9 mouse cellular contexts compared by ENCODE assay signal in genomic region chr2:35277686-35278085, GRCm38 (mm10). TPM values are rescaled to one million over a fixed set of nuclear protein-coding genes. Genes with fewer than 3 reads are reported as not detected.
A peak's percentile ranks its signal among the peaks of the same experiment; 100 is the strongest.
DNase-seq lines count a peak whose midpoint lies in the region; ATAC-seq and TF ChIP-seq lines count a peak whose summit lies in the region.
"Had no signal": no experiment of that assay in that cellular context is flagged by ENCODE, and none has a peak within 500 bp of the region (broad histone marks: within the 10 kb centered on the region; RNA-seq: fewer than 3 reads in every experiment).

No protein-coding gene starts in this region.

- no peak overlapping the region for H3K9ac ChIP-seq in heart, postnatal 0 days (replicated peaks; ENCODE audit: low read depth, low read length)
- H3K9ac ChIP-seq: neural tube, embryonic 12.5 days had no signal

- H3K4me1 ChIP-seq in heart, postnatal 0 days (ENCODE audit: control insufficient read depth, insufficient read depth) = peaks cover 64% of the 10 kb centered on the region

- 0 out of 2 replicates have a peak overlapping the region, but pooled peaks have one; percentile 7 for H3K4me2 ChIP-seq in heart, postnatal 0 days (ENCODE audit: low read depth, low read length)
- H3K4me2 ChIP-seq: neural tube, embryonic 12.5 days had no signal

- peak; percentile 78 for ATAC-seq in heart, postnatal 0 days (ENCODE audit: insufficient read depth, low read depth)

- no peaks in the 10 kb centered on the region for H3K36me3 ChIP-seq in heart, postnatal 0 days (replicated peaks; ENCODE audit: control insufficient read depth, insufficient read depth, low read length)
- H3K36me3 ChIP-seq: neural tube, embryonic 12.5 days had no signal

- H3K27me3 ChIP-seq in heart, postnatal 0 days (ENCODE audit: control insufficient read depth, insufficient read depth, low read length) = no peaks in the 10 kb centered on the region

- H3K27ac ChIP-seq in gastrocnemius, adult 2 months = peak overlapping the region; percentile 85
- peak overlapping the region; percentile 84 for H3K27ac ChIP-seq in heart, postnatal 0 days (ENCODE audit: low read depth)
- H3K27ac ChIP-seq: neural tube, embryonic 12.5 days had no signal

- no peak overlapping the region for H3K4me3 ChIP-seq in gastrocnemius, adult 2 months
- no peak overlapping the region for H3K4me3 ChIP-seq in heart, postnatal 0 days (ENCODE audit: low read depth, low read length)
- H3K4me3 ChIP-seq: neural tube, embryonic 12.5 days had no signal

- TF ChIP-seq CTCF in gastrocnemius, adult 2 months (IDR thresholded peaks at IDR 0.05) = no peak
- no peak for TF ChIP-seq CTCF in heart, postnatal 0 days (IDR thresholded peaks at IDR 0.05; ENCODE audit: low read depth)

- 14% methylated on average over 3 of the region's 3 CpGs for WGBS in heart, postnatal 0 days

- DNase-seq in kidney, postnatal 4 days = peak; percentile 38 to 46
- DNase-seq in kidney, postnatal 36 days = no peak
- DNase-seq in gastrocnemius, adult 2 months = peak; percentile 96
- DNase-seq in heart, postnatal 0 days (ENCODE audit: low spot score) = peak; percentile 73
- DNase-seq in ovary, postnatal 14 days (ENCODE audit: low spot score) = peak; percentile 65
- no peak for DNase-seq in c-Kit-positive CD71-positive TER-119-positive erythroid progenitor cells, embryonic 14.5 days (ENCODE audit: low spot score)
- no peak for DNase-seq in cerebellum, adult 11 months
- DNase-seq in layer of hippocampus, adult 18-20 months (ENCODE audit: low spot score in 2 of 2) = no peak

- TF ChIP-seq EP300 in heart, postnatal 0 days (IDR thresholded peaks at IDR 0.05; ENCODE audit: low read depth) = no peak

- H3K9me3 ChIP-seq in heart, postnatal 0 days (replicated peaks; ENCODE audit: control insufficient read depth, low read length) = no peaks in the 10 kb centered on the region
- H3K9me3 ChIP-seq: neural tube, embryonic 12.5 days had no signal

- intact Hi-C loops in gastrocnemius, adult 2 months (cut with DNase I) = no loop called here

RNA-seq across cellular contexts. Expression of gene Gsn, which starts 21.5 kb away (rescaled TPM):
- total RNA-seq in gastrocnemius, adult 2 months (2021) = 100 to 1,000 TPM; 676 to 777 TPM
- total RNA-seq in heart, postnatal 0 days (2014; rRNA removed; ENCODE audit: low replicate concordance) = 454 and 460 TPM in 2 replicates
- 255 and 259 TPM in 2 replicates for polyA plus RNA-seq in heart, postnatal 0 days (2015; fragmentation: Nextera tagmentation; extraction: Ambion mirVana)
- 10 to 100 TPM; 45.0 to 49.4 TPM for total RNA-seq in layer of hippocampus, adult 18-20 months (2021)

RNA-seq across cellular contexts. Expression of gene Stom, which starts 59.1 kb away (rescaled TPM):
- total RNA-seq in gastrocnemius, adult 2 months (2021) = 10 to 100 TPM; 17.1 to 30.1 TPM
- total RNA-seq in heart, postnatal 0 days (2014; rRNA removed; ENCODE audit: low replicate concordance) = 60.1 and 79.0 TPM in 2 replicates
- polyA plus RNA-seq in heart, postnatal 0 days (2015; fragmentation: Nextera tagmentation; extraction: Ambion mirVana) = 48.4 and 51.3 TPM in 2 replicates
- total RNA-seq in layer of hippocampus, adult 18-20 months (2021) = 10 to 100 TPM in 1 of 2 experiments, 1 to 10 TPM in 1; 8.3 to 10.2 TPM

Comparison
In these comparisons a context has a peak if more than half of its experiments do, and no peak if none do; other contexts are left out.
1. DNase-seq: peak in kidney, postnatal 4 days (2 of 2), gastrocnemius, adult 2 months (single experiment), heart, postnatal 0 days (single experiment) and ovary, postnatal 14 days (single experiment); none in kidney, postnatal 36 days (0 of 2), c-Kit-positive CD71-positive TER-119-positive erythroid progenitor cells, embryonic 14.5 days (single experiment), cerebellum, adult 11 months (single experiment) and layer of hippocampus, adult 18-20 months (0 of 2).